Mouse (Mus musculus): ENCODE measurements around the gene Sh3pxd2a.

Sh3pxd2a gene

GRCm38 (mm10) chr19:47458504-47459161 lies 5.6 kb downstream of the Sh3pxd2a start:
- CTCF ChIA-PET = interaction anchor here (0.6 to 1.0 kb wide), 3 partner anchors 10 to 30 kb away, joined by 3 to 4 read pairs (median 3); no protein-coding TSS in a partner anchor

GRCm38 (mm10) chr19:47457711-47458503 lies 6.3 kb downstream of the Sh3pxd2a start:
- CTCF ChIA-PET = interaction anchor here (0.7 to 1.0 kb wide), 2 partner anchors 10 to 29 kb away, joined by 3 to 4 read pairs; no protein-coding TSS in a partner anchor

- CTCF ChIA-PET = interaction anchor here (0.6 to 0.7 kb wide), 3 partner anchors 31 to 725 kb away, joined by 3 to 4 read pairs (median 3); no protein-coding TSS in a partner anchor
These were observed 8.2 kb downstream of the Sh3pxd2a start for GRCm38 (mm10) chr19:47456021-47456420.

- CTCF ChIA-PET = interaction anchor here (0.6 kb wide), 1 partner anchor 32 kb away, joined by 4 read pairs; no protein-coding TSS in a partner anchor
These were observed 9.0 kb downstream of the Sh3pxd2a start for GRCm38 (mm10) chr19:47455001-47455755.

- CTCF ChIA-PET = interaction anchor here (0.9 kb wide), 1 partner anchor 80 kb away, joined by 3 read pairs; no protein-coding TSS in a partner anchor
These were observed 9.8 kb downstream of the Sh3pxd2a start for GRCm38 (mm10) chr19:47454167-47455000.

GRCm38 (mm10) chr19:47453352-47453751 lies 10.8 kb downstream of the Sh3pxd2a start:
- CTCF ChIA-PET = interaction anchor here (0.9 kb wide), 1 partner anchor 79 kb away, joined by 3 read pairs; no protein-coding TSS in a partner anchor

- CTCF ChIA-PET = no interaction called here
These were observed 11.5 kb downstream of the Sh3pxd2a start for GRCm38 (mm10) chr19:47452682-47453081.

- CTCF ChIA-PET = no interaction called here
These were observed 12.0 kb downstream of the Sh3pxd2a start for GRCm38 (mm10) chr19:47452211-47452610.

GRCm38 (mm10) chr19:47451476-47452113 lies 12.6 kb downstream of the Sh3pxd2a start:
- CTCF ChIA-PET = no interaction called here

- CTCF ChIA-PET = no interaction called here
These were observed 13.7 kb downstream of the Sh3pxd2a start for GRCm38 (mm10) chr19:47450261-47451137.

- CTCF ChIA-PET = interaction anchor here (0.6 to 1.4 kb wide), 2 partner anchors 19 to 1937 kb away, joined by 3 to 6 read pairs; no protein-coding TSS in a partner anchor
These were observed 14.5 kb downstream of the Sh3pxd2a start for GRCm38 (mm10) chr19:47449513-47450227.

GRCm38 (mm10) chr19:47448618-47449151 lies 15.5 kb downstream of the Sh3pxd2a start:
- CTCF ChIA-PET = interaction anchor here (1.4 to 1.7 kb wide), 2 partner anchors 9 to 18 kb away, joined by 4 to 6 read pairs; no protein-coding TSS in a partner anchor

GRCm38 (mm10) chr19:47446841-47447365 lies 17.3 kb downstream of the Sh3pxd2a start:
- CTCF ChIA-PET = interaction anchor here (0.6 kb wide), 2 partner anchors 12 to 19 kb away, joined by 3 to 4 read pairs; no protein-coding TSS in a partner anchor

GRCm38 (mm10) chr19:47446130-47446529 lies 18.1 kb downstream of the Sh3pxd2a start:
- CTCF ChIA-PET = interaction anchor here (0.6 kb wide), 1 partner anchor 13 kb away, joined by 3 read pairs; no protein-coding TSS in a partner anchor

- CTCF ChIA-PET = interaction anchor here (1.0 kb wide), 1 partner anchor 19 kb away, joined by 3 read pairs; no protein-coding TSS in a partner anchor
These were observed 18.5 kb downstream of the Sh3pxd2a start for GRCm38 (mm10) chr19:47445726-47446125.

GRCm38 (mm10) chr19:47444488-47444887 lies 19.7 kb downstream of the Sh3pxd2a start:
- CTCF ChIA-PET = no interaction called here

- CTCF ChIA-PET = no interaction called here
These were observed 21.9 kb downstream of the Sh3pxd2a start for GRCm38 (mm10) chr19:47442294-47442627.

Data from spleen, embryonic (tissue).